Mouse (Mus musculus) megakaryocyte progenitor cell, adult 5-6 weeks (primary cell): Measurements from ENCODE around the gene Rnf39. TPM values are rescaled to one million over a fixed set of nuclear protein-coding genes. Genes with fewer than 3 reads are reported as not detected.

ENCODE experiments used
- ATAC-seq: replicated peaks from 2 replicates; pipeline ENCODE4 v1.8.0; 2016; ENCODE audit warnings: mild to moderate bottlenecking, moderate TSS enrichment, inconsistent platforms; ENCODE audit not compliant: poor library complexity
- total RNA-seq, 2 experiments: library from RNA; stranded (forward) in 1 of 2; stranded (reverse) in 1 of 2; fragments of 157-497, 149-512 nt in 1 of 2; fragments of 200-1000 nt in 1 of 2; gene quantifications; 2 replicates each; pipeline versions ENCODE4 v1.2.3 to v1.2.4; 2015 to 2017

Gene Rnf39
- total RNA-seq (2015) (not detected in 2 replicates), total RNA-seq (2017) (not detected in 2 replicates)

- peak; percentile 27 for ATAC-seq
Observed at GRCm38 (mm10) chr17:36942791-36943471, at the start of gene Rnf39. Rnf39 (plus strand) TSS chr17:36942918.

- peak; percentile 37 for ATAC-seq
Observed at GRCm38 (mm10) chr17:36893387-36893786, 49.3 kb upstream of the Rnf39 start.

GRCm38 (mm10) chr17:36896583-36896982 lies 46.1 kb upstream of the Rnf39 start:
- ATAC-seq, result peak; percentile 51

GRCm38 (mm10) chr17:36897065-36897464 lies 45.7 kb upstream of the Rnf39 start:
- no peak for ATAC-seq

GRCm38 (mm10) chr17:36897552-36898205 lies 45.0 kb upstream of the Rnf39 start, which contains the start of gene Trim31:
Trim31 (plus strand) TSS chr17:36898118.
- ATAC-seq, result no peak

- ATAC-seq, result 0 out of 2 replicates have a peak, but pooled peaks have one; percentile 46
Observed at GRCm38 (mm10) chr17:36899376-36899775, 43.3 kb upstream of the Rnf39 start.

- no peak for ATAC-seq
Observed at GRCm38 (mm10) chr17:36900001-36900400, 42.7 kb upstream of the Rnf39 start.

GRCm38 (mm10) chr17:36900691-36901090 lies 42.0 kb upstream of the Rnf39 start:
- 0 out of 2 replicates have a peak, but pooled peaks have one; percentile 41 for ATAC-seq

GRCm38 (mm10) chr17:36903651-36904050 lies 39.1 kb upstream of the Rnf39 start:
- no peak for ATAC-seq

- no peak for ATAC-seq
Observed at GRCm38 (mm10) chr17:36908235-36908634, 34.5 kb upstream of the Rnf39 start.

- ATAC-seq, result no peak
Observed at GRCm38 (mm10) chr17:36909802-36910201, 32.9 kb upstream of the Rnf39 start.

- ATAC-seq, result no peak
Observed at GRCm38 (mm10) chr17:36912031-36912430, 30.7 kb upstream of the Rnf39 start.

- ATAC-seq, result peak; percentile 90
Observed at GRCm38 (mm10) chr17:36914108-36914507, 28.6 kb upstream of the Rnf39 start.

GRCm38 (mm10) chr17:36915076-36915475 lies 27.6 kb upstream of the Rnf39 start:
- ATAC-seq, result peak; percentile 90

GRCm38 (mm10) chr17:36920239-36920638 lies 22.5 kb upstream of the Rnf39 start:
- ATAC-seq, result no peak

- no peak for ATAC-seq
Observed at GRCm38 (mm10) chr17:36922715-36923114, 20.0 kb upstream of the Rnf39 start.

GRCm38 (mm10) chr17:36923491-36923890 lies 19.2 kb upstream of the Rnf39 start:
- no peak for ATAC-seq

GRCm38 (mm10) chr17:36927496-36928120 lies 15.1 kb upstream of the Rnf39 start:
- no peak for ATAC-seq

GRCm38 (mm10) chr17:36929236-36929932 lies 13.3 kb upstream of the Rnf39 start:
- ATAC-seq, result no peak

- ATAC-seq, result no peak
Observed at GRCm38 (mm10) chr17:36930233-36930632, 12.5 kb upstream of the Rnf39 start.

GRCm38 (mm10) chr17:36931130-36931529 lies 11.6 kb upstream of the Rnf39 start:
- ATAC-seq, result no peak
